Mouse (Mus musculus) hindbrain, embryonic 13.5 days (tissue): Measurements from ENCODE around the gene Nfkb1. TPM values are rescaled to one million over a fixed set of nuclear protein-coding genes. Genes with fewer than 3 reads are reported as not detected.

ENCODE experiments used
- ATAC-seq: fragments of 200-750 bp; cut with Nextera tagmentation; 2 replicates; pipeline ENCODE4 v1.8.0; 2017; ENCODE audit warnings: moderate TSS enrichment; ENCODE audit not compliant: low FRiP score
- H3K27ac ChIP-seq: fragments of 300-500 bp; sonication (generic); 2 replicates; pipeline ENCODE4 v1.5.1; 2015; ENCODE audit warnings: inconsistent platforms, mild to moderate bottlenecking, moderate library complexity
- H3K27me3 ChIP-seq: fragments of 300-500 bp; sonication (generic); 2 replicates; pipeline ENCODE4 v1.6.1; 2015; ENCODE audit warnings: mild to moderate bottlenecking, inconsistent platforms
- H3K36me3 ChIP-seq: fragments of 300-500 bp; sonication (generic); 2 replicates; pipeline ENCODE4 v1.6.1; 2015; ENCODE audit warnings: mild to moderate bottlenecking, inconsistent platforms
- H3K4me1 ChIP-seq: fragments of 300-500 bp; sonication (generic); replicated peaks from 2 replicates; pipeline ENCODE4 v1.6.1; 2015; ENCODE audit warnings: inconsistent platforms
- H3K4me2 ChIP-seq: fragments of 300-500 bp; sonication (generic); 2 replicates; pipeline ENCODE4 v1.6.1; 2015; ENCODE audit warnings: inconsistent platforms, mild to moderate bottlenecking, moderate library complexity
- H3K4me3 ChIP-seq: fragments of 300-500 bp; sonication (generic); 2 replicates; pipeline ENCODE4 v1.5.1; 2015; ENCODE audit warnings: mild to moderate bottlenecking, inconsistent platforms
- H3K9ac ChIP-seq: fragments of 300-500 bp; sonication (generic); 2 replicates; pipeline ENCODE4 v1.6.1; 2015; ENCODE audit warnings: mild to moderate bottlenecking, inconsistent platforms
- H3K9me3 ChIP-seq: fragments of 300-500 bp; sonication (generic); 2 replicates; pipeline ENCODE4 v1.6.1; 2016; ENCODE audit warnings: inconsistent platforms
- WGBS: fragments of 180-500 bp; shearing (Covaris S2); methylation state at CpG from one replicate; pipeline ENCODE4 v1.1.7; 2015; 5-methylcytosine and 5-hydroxymethylcytosine counted together
- polyA plus RNA-seq: library from polyadenylated mRNA; unstranded; fragments of >200 nt; fragmentation: Nextera tagmentation; extraction: Ambion mirVana; gene quantifications from 2 replicates; pipeline ENCODE4 v1.2.1, GENCODE M21; 2015

Nfkb1 gene
- polyA plus RNA-seq, 1 experiment from 2014 or later = 8.2 TPM

DNA sequence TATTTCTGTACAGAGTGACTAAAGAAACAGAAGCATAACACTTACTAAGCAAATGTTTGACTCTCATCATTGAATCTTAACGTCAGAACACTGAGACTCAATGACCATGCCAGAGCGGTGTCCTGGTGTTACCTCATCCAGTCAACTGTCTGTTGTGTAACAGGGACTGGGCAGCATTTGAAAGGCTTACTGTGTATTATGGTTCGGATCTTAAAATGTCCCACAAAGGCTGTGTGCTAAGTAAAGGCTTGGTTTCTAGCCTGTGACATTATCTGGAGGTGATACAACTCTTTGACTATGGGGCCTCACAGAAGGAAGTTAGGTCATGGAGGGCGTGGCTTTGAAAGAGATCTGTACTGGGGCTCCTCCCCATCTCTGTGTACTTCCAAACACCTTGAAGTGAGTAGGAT, 104.9 kb downstream of the Nfkb1 start:
- Histone ChIP-seq H3K4me3 (no peak overlapping the region), H3K36me3 (peaks cover 56% of the 10 kb centered on the region), H3K4me2 (no peak overlapping the region), H3K4me1 (peaks cover 11% of the 10 kb centered on the region), H3K27me3 (no peaks in the 10 kb centered on the region), H3K9me3 (no peaks in the 10 kb centered on the region), H3K27ac (no peak overlapping the region), H3K9ac (no peak overlapping the region)
- 92% methylated on average over 4 of the region's 4 CpGs for WGBS
- ATAC-seq = no peak

DNA sequence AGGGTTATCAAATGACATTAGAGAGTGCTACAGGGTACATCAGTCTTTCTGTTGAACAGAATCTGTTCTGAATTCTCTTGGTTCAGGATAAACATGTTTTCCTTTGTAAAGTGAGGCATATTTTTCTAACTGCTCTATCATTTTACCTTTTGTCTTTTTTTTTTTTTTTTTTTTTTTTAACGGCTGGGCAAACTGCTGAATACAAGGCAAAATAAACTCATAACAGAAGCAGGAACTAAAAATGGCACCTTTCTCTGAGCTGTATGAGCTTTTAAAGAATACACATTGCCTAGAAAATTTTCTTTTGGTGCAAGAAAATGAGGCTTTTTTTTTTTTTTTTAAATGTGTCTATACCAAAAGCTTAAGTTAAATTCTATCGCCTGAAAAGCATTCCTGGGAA, 105.3 kb downstream of the Nfkb1 start:
- WGBS = 87% methylated on average over 2 of the region's 2 CpGs

DNA sequence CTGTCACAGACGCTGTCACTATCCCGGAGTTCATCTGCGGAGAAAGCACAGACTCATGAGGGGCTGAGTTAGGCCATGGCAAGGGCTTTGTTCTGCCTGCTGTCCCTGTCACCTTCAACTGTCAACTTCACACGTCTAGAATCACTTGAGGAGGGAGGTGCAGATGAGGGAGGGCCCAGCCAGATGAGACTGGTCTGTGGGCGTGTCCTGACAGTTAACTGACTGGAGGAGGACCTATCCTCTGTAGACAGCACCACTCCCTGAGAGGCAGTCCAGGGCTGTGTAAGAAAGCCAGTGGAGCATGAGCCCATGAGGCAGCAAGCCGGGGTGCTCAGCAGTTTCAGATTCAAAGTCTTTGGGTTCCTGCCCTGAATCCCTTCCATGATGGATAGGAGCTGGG, 105.9 kb downstream of the Nfkb1 start:
- WGBS = 57% methylated on average over 6 of the region's 6 CpGs
- H3K36me3 ChIP-seq = peaks cover 52% of the 10 kb centered on the region

More for the DNA sequence above, 105.3 kb downstream of the Nfkb1 start:
- H3K27ac ChIP-seq = no peak overlapping the region
- no peaks in the 10 kb centered on the region for H3K9me3 ChIP-seq
- H3K4me2 ChIP-seq = no peak overlapping the region
- peaks cover 15% of the 10 kb centered on the region for H3K4me1 ChIP-seq
- no peak overlapping the region for H3K9ac ChIP-seq
- H3K27me3 ChIP-seq = no peaks in the 10 kb centered on the region
- no peak for ATAC-seq
- peaks cover 56% of the 10 kb centered on the region for H3K36me3 ChIP-seq
- H3K4me3 ChIP-seq = no peak overlapping the region

DNA sequence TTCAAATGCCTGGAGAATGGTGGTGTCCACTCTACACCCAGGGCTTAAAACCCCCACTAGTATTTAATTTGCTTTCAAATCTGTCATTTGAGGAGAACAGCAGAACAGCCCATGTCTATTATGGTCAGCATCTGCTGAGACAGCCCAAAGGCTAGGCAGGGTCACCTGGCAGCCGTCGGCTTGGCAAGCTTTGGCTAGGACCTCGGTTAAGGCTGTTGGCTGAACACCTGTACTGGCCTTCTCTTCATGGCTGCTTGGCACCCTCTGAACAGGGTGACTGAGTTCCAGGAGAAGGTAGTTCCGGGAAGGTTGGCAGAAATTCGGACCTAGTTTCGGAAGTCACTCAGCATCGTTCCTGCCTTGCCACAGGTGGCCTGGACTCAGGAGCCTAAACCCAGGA, 109.1 kb downstream of the Nfkb1 start:
- no peaks in the 10 kb centered on the region for H3K27me3 ChIP-seq
- H3K27ac ChIP-seq = no peak overlapping the region
- no peak overlapping the region for H3K4me3 ChIP-seq
- ATAC-seq = no peak; the same call in 1 of the 2 replicates
- H3K4me2 ChIP-seq = no peak overlapping the region
- H3K36me3 ChIP-seq = peaks cover 26% of the 10 kb centered on the region
- H3K9ac ChIP-seq = no peak overlapping the region
- H3K4me1 ChIP-seq = peaks cover 15% of the 10 kb centered on the region
- H3K9me3 ChIP-seq = no peaks in the 10 kb centered on the region
- WGBS = 90% methylated on average over 7 of the region's 7 CpGs

More for the DNA sequence above, 105.9 kb downstream of the Nfkb1 start:
- no peak overlapping the region for H3K4me3 ChIP-seq
- no peaks in the 10 kb centered on the region for H3K9me3 ChIP-seq
- H3K27me3 ChIP-seq = no peaks in the 10 kb centered on the region
- H3K27ac ChIP-seq = no peak overlapping the region
- no peak overlapping the region for H3K4me2 ChIP-seq
- peaks cover 15% of the 10 kb centered on the region for H3K4me1 ChIP-seq
- no peak overlapping the region for H3K9ac ChIP-seq
- ATAC-seq = no peak

DNA sequence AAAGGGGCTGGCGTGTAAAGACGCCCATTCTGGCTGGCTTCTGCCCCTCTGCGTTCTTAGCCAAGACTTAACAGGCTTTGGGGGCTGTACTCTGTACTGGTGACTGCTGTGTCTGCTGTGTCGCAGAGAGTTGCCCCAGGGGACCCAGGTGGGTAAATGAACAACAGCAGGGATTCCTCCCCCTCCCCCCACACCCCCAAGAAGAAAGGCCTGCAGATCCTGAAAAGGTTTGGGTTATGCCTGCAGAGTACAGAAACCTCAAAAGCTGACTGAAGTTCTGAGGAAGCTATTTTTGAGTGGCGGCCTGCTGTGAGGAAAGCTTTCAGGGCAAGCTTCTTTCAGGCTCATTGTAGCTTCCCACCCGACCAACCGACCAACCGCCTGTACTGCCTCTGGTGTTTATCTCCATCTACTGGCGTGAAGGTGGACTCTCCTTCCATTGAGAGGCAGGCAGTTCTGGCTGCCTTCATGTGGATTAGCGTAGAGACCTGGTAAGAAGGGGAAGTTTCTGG, 109.7 kb downstream of the Nfkb1 start:
- no peak overlapping the region for H3K4me3 ChIP-seq
- ATAC-seq = peak; percentile 70
- no peaks in the 10 kb centered on the region for H3K9me3 ChIP-seq
- H3K4me2 ChIP-seq = 0 out of 2 replicates have a peak overlapping the region, but pooled peaks have one; percentile 15
- H3K9ac ChIP-seq = no peak overlapping the region
- WGBS = 12% methylated on average over 10 of the region's 10 CpGs
- peaks cover 15% of the 10 kb centered on the region for H3K4me1 ChIP-seq
- no peaks in the 10 kb centered on the region for H3K27me3 ChIP-seq
- H3K27ac ChIP-seq = peak overlapping the region; percentile 8; the same call in 1 of the 2 replicates
- H3K36me3 ChIP-seq = peaks cover 21% of the 10 kb centered on the region

DNA sequence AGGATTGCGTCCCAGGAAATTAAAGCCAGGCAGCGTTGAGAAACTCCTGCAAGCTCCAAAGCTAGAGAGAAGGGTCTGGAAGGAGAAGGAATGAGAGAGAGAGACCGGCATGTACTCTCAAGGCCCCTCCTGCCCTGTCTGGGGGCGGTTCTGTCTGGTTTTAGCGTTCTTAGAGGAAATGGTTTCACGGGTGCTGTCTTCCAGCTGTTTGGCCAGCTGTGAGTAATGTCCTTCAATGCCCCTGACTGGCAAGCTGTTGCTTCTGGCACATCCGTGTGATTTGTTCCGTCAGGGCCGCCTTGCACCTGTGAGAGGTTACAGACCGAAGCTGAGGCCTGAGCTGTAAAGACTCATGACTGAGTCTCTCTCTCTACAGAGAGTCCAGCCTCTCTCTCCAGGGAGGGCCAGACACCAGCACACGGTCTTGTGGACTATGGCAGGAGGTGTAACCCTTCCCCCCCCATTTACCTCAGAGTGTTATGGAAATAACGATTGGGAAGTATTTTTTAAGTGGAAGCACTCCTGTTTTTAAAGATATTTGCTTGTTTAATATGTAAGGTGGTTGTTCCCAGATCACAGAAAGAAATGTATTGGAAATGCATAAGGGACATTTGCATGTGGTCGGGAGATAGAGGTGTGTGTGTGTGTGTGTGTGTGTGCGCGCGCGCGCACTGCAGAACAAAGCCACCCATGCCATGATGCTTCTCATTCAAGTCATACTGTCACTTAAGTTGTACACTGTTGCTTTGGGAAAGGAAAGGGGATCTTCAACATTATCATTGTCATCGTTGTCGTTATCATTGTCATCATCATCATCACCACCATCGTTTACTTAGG, 110.7 kb downstream of the Nfkb1 start:
- no peak for ATAC-seq
- H3K27ac ChIP-seq = no peak overlapping the region; the same call in 1 of the 2 replicates
- no peak overlapping the region for H3K4me3 ChIP-seq
- 83% methylated on average over 21 of the region's 21 CpGs for WGBS
- H3K4me2 ChIP-seq = no peak overlapping the region
- no peak overlapping the region for H3K9ac ChIP-seq
- H3K36me3 ChIP-seq = peaks cover 15% of the 10 kb centered on the region
- peaks cover 13% of the 10 kb centered on the region for H3K4me1 ChIP-seq
- no peaks in the 10 kb centered on the region for H3K27me3 ChIP-seq
- H3K9me3 ChIP-seq = no peaks in the 10 kb centered on the region

DNA sequence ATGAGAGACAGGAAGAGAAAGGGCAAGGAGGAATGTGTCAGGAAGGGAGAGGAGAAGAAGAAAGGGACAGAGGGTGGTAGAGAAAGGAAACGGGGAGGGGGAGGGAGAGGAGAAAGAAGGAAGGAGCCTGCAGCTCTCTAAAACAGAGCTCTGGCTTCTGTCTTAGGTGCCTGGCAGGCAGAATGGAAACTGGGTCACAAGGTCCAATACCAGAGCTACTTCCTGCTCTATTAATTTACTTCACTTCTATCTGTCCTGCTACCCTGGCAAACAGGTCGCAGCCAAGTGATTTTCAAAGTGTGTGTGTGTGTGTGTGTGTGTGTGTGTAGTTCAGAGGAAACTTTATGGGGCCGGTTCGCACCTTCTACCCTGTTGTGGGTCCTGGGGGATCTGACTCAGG, 112.2 kb downstream of the Nfkb1 start:
- no peak overlapping the region for H3K27ac ChIP-seq
- H3K9me3 ChIP-seq = no peaks in the 10 kb centered on the region
- no peak overlapping the region for H3K4me2 ChIP-seq
- WGBS = 68% methylated on average over 4 of the region's 4 CpGs
- no peak overlapping the region for H3K9ac ChIP-seq
- H3K27me3 ChIP-seq = no peaks in the 10 kb centered on the region
- ATAC-seq = no peak
- H3K4me3 ChIP-seq = no peak overlapping the region
- peaks cover 3% of the 10 kb centered on the region; the same call in 1 of the 2 replicates for H3K36me3 ChIP-seq
- H3K4me1 ChIP-seq = peaks cover 11% of the 10 kb centered on the region

DNA sequence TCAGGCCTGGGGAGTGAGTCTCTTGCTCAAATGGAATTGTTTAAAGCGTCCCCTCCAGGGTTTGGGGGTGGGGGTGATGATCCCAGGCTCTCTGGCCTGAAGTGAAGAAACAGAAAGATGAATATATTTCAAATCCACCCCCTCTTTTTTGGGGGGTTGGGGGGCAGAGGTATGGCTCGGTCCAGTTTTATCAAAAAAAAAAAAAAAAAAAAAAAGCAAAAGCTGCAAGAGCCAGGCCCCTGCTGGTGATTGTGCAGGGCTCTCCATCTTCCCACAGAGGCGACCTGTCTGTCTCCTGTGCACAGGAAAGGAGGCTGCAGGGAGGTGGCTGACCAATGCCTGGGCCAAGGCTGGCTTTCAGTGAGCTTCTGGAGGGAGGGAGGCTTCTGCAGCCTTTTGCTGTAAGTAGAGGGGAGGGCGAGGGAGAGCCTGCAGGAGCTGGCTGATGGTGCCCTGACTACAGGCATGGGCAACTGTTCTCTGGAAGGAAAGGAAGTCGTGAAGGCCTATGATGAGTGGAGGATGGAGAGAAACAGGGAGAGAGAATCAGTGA, 112.7 kb downstream of the Nfkb1 start:
- Histone ChIP-seq H3K4me2 (no peak overlapping the region), H3K9ac (0 out of 2 replicates have a peak overlapping the region, but pooled peaks have one; percentile 43), H3K27me3 (no peaks in the 10 kb centered on the region), H3K27ac (no peak overlapping the region), H3K4me1 (peaks cover 11% of the 10 kb centered on the region), H3K4me3 (no peak overlapping the region), H3K36me3 (no peaks in the 10 kb centered on the region), H3K9me3 (no peaks in the 10 kb centered on the region)
- ATAC-seq = no peak
- WGBS = 54% methylated on average over 5 of the region's 5 CpGs

DNA sequence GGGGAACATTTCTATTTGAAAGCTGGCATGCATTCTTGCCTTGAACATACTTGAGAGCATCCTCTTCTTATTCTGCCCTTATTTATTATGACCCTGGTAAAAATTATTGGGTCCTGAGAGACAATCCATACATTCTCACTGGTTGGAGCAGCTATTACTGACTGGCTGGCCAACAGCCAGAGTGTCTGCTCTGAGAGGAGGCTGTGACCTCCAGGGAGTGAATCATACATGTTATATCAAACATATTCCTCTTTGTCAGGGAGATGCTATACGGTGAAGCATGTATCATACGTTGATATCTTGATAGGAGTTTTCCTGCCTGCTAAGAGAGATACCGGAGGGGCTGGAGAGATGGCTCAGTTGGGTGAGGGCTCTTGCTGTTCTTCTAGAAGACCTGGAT, 116.2 kb downstream of the Nfkb1 start:
- 88% methylated on average over 3 of the region's 3 CpGs for WGBS
- Histone ChIP-seq H3K9ac (no peak overlapping the region), H3K4me1 (no peaks in the 10 kb centered on the region; the same call in 1 of the 2 replicates), H3K27ac (no peak overlapping the region), H3K36me3 (no peaks in the 10 kb centered on the region), H3K4me3 (no peak overlapping the region), H3K9me3 (no peaks in the 10 kb centered on the region), H3K27me3 (no peaks in the 10 kb centered on the region), H3K4me2 (no peak overlapping the region)
- no peak for ATAC-seq

DNA sequence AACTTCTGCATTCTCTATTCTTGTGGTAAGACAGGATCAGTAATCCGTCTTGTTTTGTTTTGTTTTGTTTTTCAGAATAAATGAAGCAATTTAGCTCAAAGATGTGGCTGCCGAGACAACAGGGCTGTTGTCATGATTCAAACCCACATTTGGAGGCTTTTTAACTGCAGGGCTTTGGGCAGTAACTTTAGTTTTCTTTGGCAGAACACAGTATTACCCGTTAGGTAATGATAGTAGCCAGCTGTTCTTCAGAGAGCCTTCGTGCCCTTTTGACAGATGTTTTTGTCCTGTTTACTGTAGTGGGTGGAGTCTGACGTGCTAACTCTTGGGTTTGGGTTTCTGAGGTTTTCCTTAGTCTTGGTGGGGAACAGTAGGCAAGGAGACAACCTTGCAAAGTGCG, 118.3 kb downstream of the Nfkb1 start:
- H3K27me3 ChIP-seq = no peaks in the 10 kb centered on the region
- no peak overlapping the region for H3K27ac ChIP-seq
- H3K36me3 ChIP-seq = no peaks in the 10 kb centered on the region
- no peak overlapping the region for H3K9ac ChIP-seq
- H3K9me3 ChIP-seq = no peaks in the 10 kb centered on the region
- H3K4me3 ChIP-seq = no peak overlapping the region
- no peak overlapping the region for H3K4me2 ChIP-seq
- 59% methylated on average over 6 of the region's 6 CpGs for WGBS
- H3K4me1 ChIP-seq = no peaks in the 10 kb centered on the region; the same call in 1 of the 2 replicates
- no peak for ATAC-seq

DNA sequence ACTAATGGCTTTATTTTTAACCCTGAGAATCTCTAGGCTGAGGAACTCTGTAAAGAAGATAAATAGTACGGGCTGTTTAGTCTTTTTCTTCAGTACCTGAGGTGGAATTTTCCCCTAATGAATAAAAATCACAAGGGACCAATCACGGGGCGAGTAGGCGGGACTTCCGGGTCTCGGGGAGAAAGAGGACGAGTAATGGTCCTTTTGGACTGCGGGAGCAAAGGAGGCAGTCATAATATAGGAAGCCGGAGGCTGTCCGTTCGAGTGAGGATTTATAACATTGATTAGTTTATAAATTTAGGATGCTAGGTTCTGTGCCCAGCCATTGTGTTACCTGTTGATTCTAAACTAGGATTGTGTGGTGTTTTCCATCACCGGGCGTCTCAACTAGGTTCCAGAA, 119.8 kb downstream of the Nfkb1 start:
- Histone ChIP-seq H3K9me3 (no peaks in the 10 kb centered on the region), H3K27me3 (no peaks in the 10 kb centered on the region), H3K4me2 (no peak overlapping the region; the same call in 1 of the 2 replicates), H3K36me3 (no peaks in the 10 kb centered on the region), H3K4me1 (no peaks in the 10 kb centered on the region; the same call in 1 of the 2 replicates), H3K9ac (no peak overlapping the region), H3K27ac (no peak overlapping the region), H3K4me3 (no peak overlapping the region)
- no peak for ATAC-seq
- 71% methylated on average over 13 of the region's 13 CpGs for WGBS

DNA sequence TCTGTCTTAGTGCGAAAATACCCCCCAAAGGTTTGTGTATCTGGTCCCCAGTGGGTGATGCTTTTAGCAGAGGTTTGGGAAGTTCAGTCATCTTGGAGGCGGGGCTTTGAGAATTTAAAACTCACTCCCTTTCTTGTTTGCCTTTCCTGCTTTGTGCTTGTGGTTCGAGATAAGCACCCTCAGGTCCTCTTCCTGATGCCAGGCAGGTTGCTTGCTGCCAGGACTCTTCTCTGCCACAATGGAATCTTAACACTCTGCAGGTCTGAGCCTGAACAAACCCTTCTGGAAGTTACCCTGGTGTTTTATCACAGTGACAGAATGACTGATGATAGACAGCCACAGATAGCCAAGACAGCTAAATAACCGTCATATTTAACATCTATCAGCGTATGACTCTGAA, 122.7 kb downstream of the Nfkb1 start:
- H3K36me3 ChIP-seq = no peaks in the 10 kb centered on the region
- WGBS = 74% methylated on average over 5 of the region's 5 CpGs
- H3K27me3 ChIP-seq = no peaks in the 10 kb centered on the region
- H3K27ac ChIP-seq = no peak overlapping the region
- no peak overlapping the region for H3K4me3 ChIP-seq
- ATAC-seq = no peak
- H3K9ac ChIP-seq = no peak overlapping the region
- no peaks in the 10 kb centered on the region for H3K9me3 ChIP-seq
- no peak overlapping the region for H3K4me2 ChIP-seq
- H3K4me1 ChIP-seq = no peaks in the 10 kb centered on the region; the same call in 1 of the 2 replicates
